Mouse (Mus musculus) heart, embryonic 12.5 days (tissue): ENCODE results near the gene Fmo2. TPM values are rescaled to one million over a fixed set of nuclear protein-coding genes. Genes with fewer than 3 reads are reported as not detected.

Experiments
- ATAC-seq: fragments of 200-750 bp; cut with Nextera tagmentation; 2 replicates; pipeline ENCODE4 v1.8.0; 2017; ENCODE audit warnings: moderate TSS enrichment, moderate library complexity; ENCODE audit not compliant: insufficient number of reproducible peaks, low FRiP score
- H3K27ac ChIP-seq: fragments of 300-500 bp; sonication (generic); 2 replicates; pipeline ENCODE4 v1.5.1; 2016; ENCODE audit warnings: mild to moderate bottlenecking, moderate library complexity; ENCODE audit not compliant: poor library complexity, severe bottlenecking
- H3K27me3 ChIP-seq: fragments of 300-500 bp; sonication (generic); replicated peaks from 2 replicates; pipeline ENCODE4 v1.6.1; 2016; ENCODE audit warnings: mild to moderate bottlenecking, moderate library complexity
- H3K36me3 ChIP-seq: fragments of 300-500 bp; sonication (generic); 2 replicates; pipeline ENCODE4 v1.6.1; 2016; ENCODE audit warnings: mild to moderate bottlenecking, moderate library complexity
- H3K4me1 ChIP-seq: fragments of 300-500 bp; sonication (generic); replicated peaks from 2 replicates; pipeline ENCODE4 v1.6.1; 2016; ENCODE audit warnings: mild to moderate bottlenecking
- H3K4me2 ChIP-seq: fragments of 300-500 bp; sonication (generic); 2 replicates; pipeline ENCODE4 v1.6.1; 2016; ENCODE audit warnings: mild to moderate bottlenecking, moderate library complexity
- H3K4me3 ChIP-seq: fragments of 300-500 bp; sonication (generic); 2 replicates; pipeline ENCODE4 v1.5.1; 2016; ENCODE audit warnings: mild to moderate bottlenecking
- H3K9ac ChIP-seq: fragments of 300-500 bp; sonication (generic); 2 replicates; pipeline ENCODE4 v1.6.1; 2016; ENCODE audit warnings: mild to moderate bottlenecking, moderate library complexity
- H3K9me3 ChIP-seq: fragments of 300-500 bp; sonication (generic); replicated peaks from 2 replicates; pipeline ENCODE4 v1.6.1; 2016; ENCODE audit warnings: mild to moderate bottlenecking, moderate library complexity
- WGBS: fragments of 180-500 bp; shearing (Covaris S2); methylation state at CpG from one replicate; pipeline ENCODE4 v1.1.7; 2016; 5-methylcytosine and 5-hydroxymethylcytosine counted together
- polyA plus RNA-seq: library from polyadenylated mRNA; unstranded; fragments of >200 nt; fragmentation: Nextera tagmentation; extraction: Ambion mirVana; gene quantifications from 2 replicates; pipeline ENCODE4 v1.2.1, GENCODE M21; 2016

Fmo2 gene
- 1.4 and 1.6 TPM in 2 replicates for polyA plus RNA-seq

DNA sequence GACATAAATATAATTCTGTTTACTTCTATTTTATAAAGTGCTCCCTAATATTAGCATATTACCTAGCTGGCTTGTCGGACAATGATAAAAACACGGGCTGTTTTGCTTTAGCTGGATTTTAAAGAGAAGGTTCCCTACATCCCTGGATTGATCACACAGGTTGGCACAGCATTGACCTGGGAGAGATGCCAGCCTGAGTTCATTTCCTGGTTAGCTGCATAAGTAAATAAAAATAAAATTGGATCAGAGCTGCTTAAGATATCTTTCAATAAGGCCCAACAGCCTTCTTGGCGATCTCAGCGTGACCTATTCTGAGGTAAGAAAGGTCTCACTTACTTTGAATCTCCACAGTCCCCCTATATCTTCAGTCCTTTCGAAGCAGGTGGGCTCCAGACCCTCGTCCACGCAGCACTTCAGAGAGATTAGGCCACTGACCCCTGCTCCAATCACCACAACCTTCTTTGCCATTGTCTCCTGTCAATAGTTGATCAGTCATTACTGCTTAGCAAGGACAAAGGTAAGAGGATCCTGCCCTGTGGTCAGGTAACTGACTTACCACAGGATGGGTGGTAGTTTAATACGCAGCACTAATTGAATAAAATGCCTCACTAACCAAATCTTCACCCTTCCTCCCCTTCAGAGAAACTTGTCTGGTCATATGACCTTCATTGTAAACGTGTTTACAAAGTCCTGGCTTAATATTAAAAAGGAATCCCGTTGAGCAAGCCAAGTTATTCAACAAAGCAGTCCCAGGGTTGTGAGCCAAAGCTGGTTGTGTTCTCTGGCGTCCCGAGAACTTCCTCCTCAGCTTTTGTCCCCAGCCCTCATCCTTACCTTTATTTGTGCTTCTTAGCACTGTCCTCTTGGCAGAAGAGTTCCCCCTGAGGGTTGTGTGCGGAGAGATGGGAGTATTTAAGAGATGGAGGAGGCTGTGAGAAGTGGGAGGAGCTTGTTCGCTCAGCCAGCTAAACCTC is at the start of gene Fmo2:
Gene Fmo2 (minus strand): TSS at position 889 of the 974 bp plus-strand sequence.
- WGBS = 67% methylated on average over 14 of the region's 14 CpGs
- no peaks in the 10 kb centered on the region for H3K9me3 ChIP-seq
- no peak within 1 kb of the TSS for H3K4me3 ChIP-seq
- no peak within 1 kb of the TSS for H3K4me2 ChIP-seq
- H3K27ac ChIP-seq = no peak within 1 kb of the TSS
- H3K36me3 ChIP-seq = no peaks in the 10 kb centered on the region
- H3K9ac ChIP-seq = no peak within 1 kb of the TSS
- H3K27me3 ChIP-seq = no peaks in the 10 kb centered on the region
- no peak for ATAC-seq
- no peaks in the 10 kb centered on the region for H3K4me1 ChIP-seq

DNA sequence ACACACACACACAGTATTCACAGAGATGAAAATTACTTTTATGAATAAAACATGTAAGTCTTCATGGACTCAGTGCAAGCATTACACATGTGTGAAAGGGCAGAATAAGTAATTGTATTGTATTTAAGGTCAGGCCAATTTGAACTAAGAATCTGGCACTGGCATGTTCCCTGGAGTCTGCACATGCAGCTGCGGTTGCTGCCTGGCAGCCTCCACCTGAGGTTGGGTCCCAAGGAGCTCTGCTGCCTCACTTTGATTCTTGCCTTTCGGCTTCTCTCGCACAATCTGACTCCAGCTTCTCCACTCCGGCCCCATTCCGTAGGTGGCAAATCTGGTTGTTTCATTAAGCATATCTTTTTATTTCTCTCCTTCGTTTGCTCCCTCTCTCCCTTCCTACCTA is 49.4 kb upstream of the Fmo2 start:
- Histone ChIP-seq H3K9me3 (no peaks in the 10 kb centered on the region), H3K9ac (no peak overlapping the region), H3K4me3 (no peak overlapping the region), H3K4me2 (no peak overlapping the region), H3K27ac (no peak overlapping the region), H3K36me3 (no peaks in the 10 kb centered on the region), H3K27me3 (no peaks in the 10 kb centered on the region), H3K4me1 (no peaks in the 10 kb centered on the region)
- 86% methylated on average over 6 of the region's 6 CpGs for WGBS
- ATAC-seq = no peak

DNA sequence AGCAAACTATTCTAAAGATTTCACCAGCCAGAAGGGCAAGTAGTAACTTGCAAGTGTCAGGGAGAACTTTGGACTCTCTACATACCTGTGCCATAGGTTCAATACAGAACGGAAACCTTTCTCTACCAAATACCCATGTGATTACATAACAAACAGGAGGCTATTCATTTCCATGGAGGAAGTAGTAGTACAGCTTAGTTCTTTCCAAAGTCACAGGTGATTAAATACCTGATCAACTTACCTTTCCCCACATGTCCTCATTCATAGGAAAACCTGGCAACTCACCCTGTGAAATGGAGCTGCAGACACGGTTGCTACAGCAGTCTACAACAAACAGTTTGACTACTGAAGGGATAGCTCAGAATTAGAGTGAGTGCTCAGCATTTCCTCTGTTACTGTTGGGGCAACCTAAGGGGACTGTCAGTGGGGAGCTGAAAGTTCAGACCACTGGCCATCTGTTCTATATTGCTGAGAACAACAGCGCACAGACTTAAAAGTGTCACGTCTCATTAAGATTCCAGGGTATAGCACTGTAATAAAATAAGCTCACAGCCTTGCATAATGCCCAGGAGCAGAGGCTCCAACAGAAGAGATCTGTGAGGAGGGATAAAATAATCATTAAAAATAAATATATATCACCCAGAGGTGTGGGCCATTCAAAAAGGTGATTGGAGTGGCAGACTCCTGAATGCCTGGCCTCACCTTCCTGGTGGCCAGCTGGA is 48.5 kb upstream of the Fmo2 start:
- no peak overlapping the region for H3K4me3 ChIP-seq
- H3K4me1 ChIP-seq = no peaks in the 10 kb centered on the region
- no peak overlapping the region for H3K4me2 ChIP-seq
- no peak for ATAC-seq
- H3K27me3 ChIP-seq = no peaks in the 10 kb centered on the region
- H3K27ac ChIP-seq = no peak overlapping the region
- no peak overlapping the region for H3K9ac ChIP-seq
- whole genome bisulfite sequencing = 80% methylated on average over 4 of the region's 4 CpGs
- no peaks in the 10 kb centered on the region for H3K36me3 ChIP-seq
- no peaks in the 10 kb centered on the region for H3K9me3 ChIP-seq

DNA sequence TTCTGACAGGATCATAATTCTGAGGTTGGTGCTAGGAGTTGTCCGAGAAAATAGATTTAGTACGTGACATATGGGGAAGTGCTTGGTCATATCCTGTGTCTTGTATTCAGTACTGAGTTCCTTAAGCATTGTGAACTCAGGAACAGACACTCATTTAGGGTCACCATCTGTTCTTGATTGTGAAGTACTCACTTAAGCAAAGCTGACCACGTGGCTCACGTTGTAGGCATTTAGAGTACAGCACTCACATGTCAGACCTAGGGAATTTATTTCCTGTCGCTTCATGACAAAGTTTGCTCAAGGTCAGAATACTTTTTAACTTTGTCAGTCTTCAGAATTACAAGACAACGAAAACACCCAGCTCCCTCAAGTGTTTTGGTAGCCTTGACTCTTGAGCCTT is 45.2 kb upstream of the Fmo2 start:
- Histone ChIP-seq H3K36me3 (no peaks in the 10 kb centered on the region), H3K9me3 (no peaks in the 10 kb centered on the region), H3K4me3 (no peak overlapping the region), H3K9ac (no peak overlapping the region), H3K27me3 (no peaks in the 10 kb centered on the region), H3K4me1 (no peaks in the 10 kb centered on the region), H3K4me2 (no peak overlapping the region), H3K27ac (no peak overlapping the region)
- no peak for ATAC-seq
- WGBS = 58% methylated on average over 6 of the region's 6 CpGs

DNA sequence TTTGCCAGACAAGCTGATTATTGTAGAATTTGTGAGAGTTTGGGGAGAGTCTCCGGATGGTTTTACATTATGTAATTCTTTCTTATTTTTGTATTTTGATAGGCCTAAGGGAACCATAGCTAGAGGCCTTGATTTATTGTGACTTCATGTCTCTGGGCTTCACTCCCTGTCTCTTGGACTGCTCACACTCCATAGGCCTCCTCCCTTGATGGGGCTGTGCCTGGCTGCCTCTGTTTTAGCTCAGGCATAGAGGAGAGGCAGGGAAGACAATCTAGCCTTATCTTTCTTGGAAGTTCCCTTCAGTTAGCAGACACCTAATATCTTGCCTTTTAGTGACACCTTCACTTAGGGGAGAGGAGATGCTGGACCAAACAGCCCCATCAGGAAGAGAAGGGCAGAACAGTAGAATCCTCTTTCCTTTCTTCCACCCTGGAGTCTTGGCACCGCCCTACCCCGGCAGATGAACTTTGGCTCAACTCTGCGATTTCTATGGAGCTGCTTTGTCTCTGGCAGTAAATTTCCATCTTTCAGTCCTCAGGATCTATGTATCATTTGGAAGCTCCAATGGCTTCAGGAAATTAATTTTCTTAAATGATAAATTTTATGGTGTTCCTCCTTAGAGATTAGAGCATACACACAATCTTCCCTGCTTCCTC is 40.3 kb upstream of the Fmo2 start:
- Histone ChIP-seq H3K27ac (no peak overlapping the region), H3K4me3 (no peak overlapping the region), H3K4me1 (no peaks in the 10 kb centered on the region), H3K4me2 (no peak overlapping the region), H3K36me3 (no peaks in the 10 kb centered on the region), H3K9ac (no peak overlapping the region), H3K27me3 (no peaks in the 10 kb centered on the region), H3K9me3 (no peaks in the 10 kb centered on the region)
- WGBS = 70% methylated on average over 4 of the region's 4 CpGs
- no peak for ATAC-seq

DNA sequence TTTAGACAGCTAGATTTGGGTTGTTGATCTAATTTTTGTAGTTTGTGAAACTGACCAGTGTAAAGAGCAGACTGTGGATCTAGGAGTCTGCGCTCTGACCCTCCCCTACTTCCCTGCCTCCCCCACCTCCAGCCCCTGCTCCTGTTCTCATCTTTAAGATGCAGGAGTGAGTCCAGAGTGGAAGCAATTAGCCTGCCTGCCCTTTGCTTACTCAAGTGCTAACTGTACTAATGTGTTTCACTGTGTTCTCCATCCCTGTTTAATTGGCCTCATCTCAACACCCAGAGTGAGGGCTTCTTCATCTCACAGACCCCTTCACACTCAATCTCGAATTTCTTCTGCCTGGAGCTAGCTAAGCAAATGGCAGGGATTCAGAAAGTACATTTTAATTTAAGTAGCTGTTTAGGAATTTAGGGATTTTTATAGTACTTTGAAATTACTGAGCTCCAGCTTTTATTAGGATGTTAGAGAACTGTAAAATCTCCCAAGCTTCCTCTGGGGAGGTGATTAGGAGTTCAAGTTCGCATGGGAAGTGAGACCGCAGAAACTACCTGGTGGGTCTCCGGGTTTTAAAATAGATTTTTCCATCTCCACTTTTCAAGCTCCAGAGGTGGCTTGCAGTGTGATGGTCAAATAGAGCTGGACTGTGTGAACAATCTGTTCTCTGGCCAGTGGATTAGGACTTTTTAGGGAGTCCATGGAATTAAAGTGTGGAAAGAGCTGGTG is 39.6 kb upstream of the Fmo2 start:
- no peak overlapping the region for H3K9ac ChIP-seq
- WGBS = 70% methylated on average over 5 of the region's 5 CpGs
- no peaks in the 10 kb centered on the region for H3K4me1 ChIP-seq
- H3K27me3 ChIP-seq = no peaks in the 10 kb centered on the region
- no peak overlapping the region for H3K4me2 ChIP-seq
- ATAC-seq = no peak
- no peak overlapping the region for H3K4me3 ChIP-seq
- no peaks in the 10 kb centered on the region for H3K36me3 ChIP-seq
- no peaks in the 10 kb centered on the region for H3K9me3 ChIP-seq
- no peak overlapping the region for H3K27ac ChIP-seq

DNA sequence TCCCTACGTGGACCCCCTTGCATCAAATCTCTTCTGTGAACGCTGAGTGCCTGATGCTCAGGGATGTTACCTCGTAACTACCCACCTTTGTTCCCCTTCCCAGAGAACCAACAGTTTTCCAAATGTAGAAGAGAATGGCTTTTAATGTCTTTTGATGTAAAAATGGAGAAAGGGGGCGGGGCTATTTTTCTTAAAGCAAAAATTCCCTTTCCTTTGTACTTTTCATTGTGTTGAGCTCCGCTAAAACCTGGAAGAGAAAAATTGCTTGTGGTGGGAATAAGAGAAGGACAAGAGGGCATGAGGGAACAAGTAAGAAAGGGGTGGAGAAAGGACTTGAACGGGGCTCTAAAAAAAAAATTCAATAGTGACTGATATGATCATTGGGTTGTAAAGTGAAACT is 38.9 kb upstream of the Fmo2 start, which contains the start of gene Fmo6:
Gene Fmo6 (minus strand): TSS at position 101 of the 400 bp plus-strand sequence.
- Histone ChIP-seq H3K4me1 (no peaks in the 10 kb centered on the region), H3K9ac (no peak within 1 kb of the TSS), H3K9me3 (no peaks in the 10 kb centered on the region), H3K36me3 (no peaks in the 10 kb centered on the region), H3K4me3 (no peak within 1 kb of the TSS), H3K27me3 (no peaks in the 10 kb centered on the region), H3K4me2 (no peak within 1 kb of the TSS), H3K27ac (no peak within 1 kb of the TSS)
- ATAC-seq = no peak
- WGBS = 80% methylated on average over 6 of the region's 6 CpGs

DNA sequence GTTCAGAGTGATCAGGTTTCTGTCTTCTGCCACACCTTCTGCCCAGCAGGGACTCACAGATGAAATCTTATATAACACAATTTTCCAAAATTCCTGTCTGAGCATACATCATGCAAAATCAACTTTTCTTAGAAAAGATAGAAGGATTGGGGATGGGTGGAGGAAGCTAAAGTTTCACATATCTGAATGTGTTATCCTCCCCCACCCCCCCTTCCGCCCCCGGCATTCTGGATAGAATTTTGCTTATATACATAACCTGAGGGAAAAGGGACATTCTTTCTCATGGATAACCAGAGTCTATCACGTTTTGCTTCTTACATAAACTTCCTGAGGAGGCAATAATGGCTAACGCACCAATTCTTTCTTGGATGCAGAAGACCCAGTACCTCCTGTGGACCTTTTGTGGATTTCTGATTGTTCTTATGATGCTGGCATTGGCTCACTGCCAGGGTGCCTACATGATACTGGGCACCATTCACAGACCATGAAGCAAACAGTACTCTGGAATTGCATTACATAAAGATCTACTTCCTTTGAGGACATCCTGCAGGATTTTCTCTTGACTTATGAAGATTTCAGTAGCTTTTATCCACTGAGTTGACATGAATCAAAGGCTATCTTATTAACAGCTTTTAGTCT is 36.0 kb upstream of the Fmo2 start:
- H3K4me1 ChIP-seq = no peaks in the 10 kb centered on the region
- H3K27me3 ChIP-seq = no peaks in the 10 kb centered on the region
- no peak overlapping the region for H3K27ac ChIP-seq
- H3K4me2 ChIP-seq = no peak overlapping the region
- no peaks in the 10 kb centered on the region for H3K9me3 ChIP-seq
- H3K36me3 ChIP-seq = no peaks in the 10 kb centered on the region
- H3K4me3 ChIP-seq = no peak overlapping the region
- H3K9ac ChIP-seq = no peak overlapping the region
- no peak for ATAC-seq
- 68% methylated on average over 4 of the region's 4 CpGs for WGBS

DNA sequence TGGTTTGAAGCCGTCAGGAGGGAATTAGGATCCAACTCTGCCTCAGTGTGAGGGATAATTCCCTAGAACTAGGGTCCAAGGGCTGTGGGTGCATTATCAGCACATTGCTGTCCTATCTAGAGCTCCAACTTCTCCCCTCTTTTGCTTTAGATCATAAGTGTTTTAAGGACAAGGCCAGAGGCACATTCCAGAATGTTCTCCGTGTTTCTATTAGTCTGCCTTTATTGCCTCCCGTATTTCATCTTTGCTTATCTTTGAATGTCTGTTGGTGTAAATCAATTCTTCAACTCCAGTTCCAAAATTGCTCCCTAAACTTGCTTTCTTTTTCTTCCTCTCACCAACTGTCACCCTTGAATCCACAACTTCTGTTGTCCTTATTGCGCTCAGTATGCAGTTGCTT is 33.9 kb upstream of the Fmo2 start:
- Histone ChIP-seq H3K27ac (no peak overlapping the region), H3K9me3 (no peaks in the 10 kb centered on the region), H3K36me3 (no peaks in the 10 kb centered on the region), H3K4me2 (no peak overlapping the region), H3K27me3 (no peaks in the 10 kb centered on the region), H3K9ac (no peak overlapping the region), H3K4me1 (no peaks in the 10 kb centered on the region), H3K4me3 (no peak overlapping the region)
- ATAC-seq = no peak
- 84% methylated on average over 4 of the region's 4 CpGs for WGBS

DNA sequence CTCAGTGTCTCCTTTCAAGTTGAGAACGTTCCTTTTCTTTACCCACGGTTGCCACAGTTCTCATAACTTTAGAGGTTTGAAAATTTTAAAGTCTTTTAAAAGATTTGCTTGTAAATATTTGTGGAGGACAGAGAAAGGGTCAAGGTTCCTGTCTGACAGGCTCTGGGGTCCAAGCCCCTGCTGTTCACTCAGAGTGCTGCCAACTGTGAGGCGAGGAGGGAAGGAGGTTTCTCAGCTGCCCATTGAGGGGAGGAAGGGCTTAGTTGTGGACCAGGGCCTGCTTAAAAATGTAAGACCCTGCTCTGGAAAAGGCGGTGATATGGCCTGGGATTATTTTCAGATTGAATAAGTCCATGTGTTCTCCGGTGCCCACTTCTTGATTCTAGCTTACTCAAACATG is 33.4 kb upstream of the Fmo2 start:
- H3K4me2 ChIP-seq = no peak overlapping the region
- H3K27ac ChIP-seq = no peak overlapping the region
- WGBS = 77% methylated on average over 5 of the region's 5 CpGs
- H3K27me3 ChIP-seq = no peaks in the 10 kb centered on the region
- no peak for ATAC-seq
- H3K9ac ChIP-seq = no peak overlapping the region
- H3K9me3 ChIP-seq = no peaks in the 10 kb centered on the region
- no peak overlapping the region for H3K4me3 ChIP-seq
- no peaks in the 10 kb centered on the region for H3K4me1 ChIP-seq
- H3K36me3 ChIP-seq = no peaks in the 10 kb centered on the region
